Mouse (Mus musculus): ENCODE data around the gene Gm11639.

The Gm11639 gene

DNA sequence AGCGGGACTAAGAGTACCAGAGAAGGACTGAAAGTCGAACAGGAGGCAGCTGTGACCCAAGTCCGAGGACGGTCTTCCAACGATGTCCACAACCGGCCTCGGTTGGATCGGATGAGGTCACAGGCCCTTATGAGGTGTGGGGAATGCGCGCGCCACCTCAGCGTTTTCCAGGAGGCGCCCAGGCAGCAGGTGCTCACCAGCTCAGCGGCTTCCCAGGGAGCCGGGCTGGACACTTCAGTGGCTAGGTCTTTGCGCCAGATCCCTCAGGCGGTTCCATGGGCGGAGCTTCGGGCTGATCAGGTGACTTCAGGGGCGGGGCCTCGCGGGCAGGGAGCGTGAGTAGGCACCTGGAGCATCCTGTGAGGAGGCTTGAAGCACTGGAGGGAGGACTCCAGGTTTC, at the start of gene Gm11639:
TSS of gene Gm11639 (plus strand) at position 160 of the 400 bp plus-strand sequence.
- no peak for DNase-seq (ENCODE audit: low spot score)

DNA sequence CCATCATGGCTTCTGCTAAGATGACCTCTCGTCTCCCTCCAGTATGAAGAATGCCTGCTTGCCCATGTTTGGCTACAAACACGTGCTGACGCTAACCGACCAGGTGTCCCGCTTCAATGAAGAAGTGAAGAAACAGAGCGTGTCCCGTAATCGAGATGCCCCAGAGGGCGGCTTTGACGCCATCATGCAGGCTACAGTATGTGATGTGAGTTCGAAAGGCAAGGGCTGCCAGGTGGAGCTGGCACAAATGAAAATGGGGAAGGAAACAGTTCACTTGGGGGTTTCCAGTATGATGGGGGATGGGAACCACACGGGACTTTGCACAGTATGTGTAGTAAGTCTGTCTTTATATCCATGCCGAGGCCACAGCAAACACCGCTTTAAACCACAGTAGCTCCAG, 48.5 kb upstream of the Gm11639 start:
- no peak for DNase-seq (ENCODE audit: low spot score)

DNA sequence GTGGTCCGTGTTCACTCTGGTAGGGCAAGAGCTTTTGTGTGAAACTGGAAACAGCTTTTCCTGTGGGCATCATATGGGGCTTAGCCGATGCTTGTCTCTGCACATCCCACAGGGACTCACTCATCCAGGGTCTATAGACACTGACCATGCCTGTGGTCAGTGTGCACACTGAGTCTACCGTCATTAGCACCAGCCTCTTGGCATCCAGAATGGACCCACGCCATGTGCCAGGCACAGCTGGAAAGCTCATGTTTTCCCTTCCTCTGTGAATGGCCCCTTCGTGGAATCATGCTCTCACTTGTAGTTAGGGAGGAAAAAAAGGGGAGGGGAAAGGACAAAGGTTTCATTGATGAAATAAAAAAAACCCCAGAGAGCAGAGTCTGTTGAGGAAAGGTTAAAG, 47.5 kb upstream of the Gm11639 start:
- DNase-seq (ENCODE audit: low spot score), result no peak

DNA sequence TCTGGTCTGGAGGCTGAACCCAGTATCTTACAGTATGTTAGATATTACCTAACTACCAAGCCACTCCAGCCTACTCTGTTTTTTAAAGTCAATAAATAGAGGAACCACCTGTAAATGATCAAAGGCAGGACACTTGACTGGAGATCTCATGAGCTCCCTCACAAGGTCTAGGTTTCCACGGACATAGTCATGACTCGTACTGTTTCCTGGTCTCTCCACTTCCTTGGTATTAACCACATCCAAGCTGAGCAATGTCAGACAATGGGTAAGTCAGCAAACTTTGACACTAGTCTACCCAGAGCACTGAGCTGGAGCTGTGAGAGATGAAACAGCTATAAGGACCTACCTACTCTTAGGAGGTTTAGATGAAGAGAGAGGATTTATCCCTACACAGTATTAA, 46.6 kb upstream of the Gm11639 start:
- DNase-seq (ENCODE audit: low spot score), result no peak

DNA sequence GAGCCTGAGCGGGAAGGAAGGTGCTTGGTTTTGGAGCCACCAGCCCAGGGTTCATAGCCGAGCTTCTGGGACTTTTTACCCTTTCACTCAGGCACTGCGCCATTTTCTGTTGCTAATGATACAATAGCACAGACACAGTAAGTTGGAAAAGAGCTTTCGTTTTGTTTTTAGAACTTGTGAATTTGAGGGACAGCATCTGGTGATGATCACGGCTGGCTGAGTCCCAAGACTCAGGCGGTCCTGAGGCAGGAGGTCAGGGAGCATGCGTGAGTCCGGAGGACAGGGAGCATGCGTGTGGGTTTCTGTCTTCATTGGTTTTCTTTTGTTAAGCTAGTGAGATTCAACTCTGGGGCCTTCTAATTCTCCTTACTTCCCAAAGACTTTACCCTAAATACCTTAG, 45.9 kb upstream of the Gm11639 start:
- no peak for DNase-seq (ENCODE audit: low spot score)

DNA sequence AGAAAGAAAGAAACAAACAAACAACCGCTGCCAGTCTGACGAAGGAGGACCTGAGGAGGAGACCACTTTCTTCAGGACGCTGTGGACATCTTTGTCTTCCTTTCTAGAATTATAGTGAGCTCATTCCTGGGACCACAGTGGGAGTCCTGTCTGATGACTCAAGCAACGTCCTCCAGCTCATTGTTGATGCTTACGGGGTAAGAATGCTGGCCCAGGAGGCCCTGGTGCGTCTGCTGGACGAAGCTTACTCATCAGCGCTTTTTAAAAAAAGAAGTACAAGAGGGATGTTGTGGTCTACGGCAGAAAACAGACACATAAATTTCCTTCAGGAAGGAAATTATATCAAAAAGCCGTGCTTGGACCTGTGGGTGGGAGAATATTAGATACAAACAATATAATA, 44.6 kb upstream of the Gm11639 start:
- DNase-seq (ENCODE audit: low spot score), result no peak

DNA sequence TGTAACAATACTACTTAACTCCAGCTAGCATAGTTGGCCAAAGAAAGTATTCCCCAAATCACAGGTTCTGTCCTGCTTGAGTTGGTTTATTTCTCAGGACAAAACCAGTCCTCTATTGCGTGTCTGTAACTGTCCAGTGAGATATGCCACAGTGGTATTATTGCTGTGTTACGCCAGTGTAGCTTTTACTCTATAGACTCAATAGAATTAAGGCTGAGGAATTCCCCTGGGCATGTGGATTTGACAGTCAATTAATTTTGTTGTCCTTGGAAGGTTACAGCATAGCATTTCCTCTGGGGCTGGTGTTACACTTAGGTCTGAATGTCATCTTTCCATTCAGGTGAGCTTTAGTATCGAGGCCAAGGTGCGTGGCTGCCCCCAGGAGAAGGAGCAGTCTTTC, 42.3 kb upstream of the Gm11639 start:
- no peak for DNase-seq (ENCODE audit: low spot score)

DNA sequence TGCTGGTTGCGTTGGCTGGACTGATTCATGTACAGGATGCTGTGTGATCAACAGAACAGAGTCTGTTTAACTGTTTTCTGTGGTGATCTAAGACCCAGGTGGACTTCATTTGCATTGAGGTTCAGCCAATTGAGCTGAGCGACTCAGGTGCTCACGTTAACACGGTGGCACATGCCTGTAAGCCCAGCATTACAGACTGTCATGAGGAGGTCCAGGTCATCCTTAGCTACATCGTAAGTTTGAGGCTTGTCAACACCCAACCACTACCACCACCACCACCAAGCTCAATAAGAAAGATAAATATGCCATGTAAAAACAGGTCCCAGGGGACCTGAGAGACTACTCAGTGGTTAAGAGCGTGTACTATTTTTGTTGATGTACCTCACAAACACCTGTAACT, 40.1 kb upstream of the Gm11639 start:
- no peak for DNase-seq (ENCODE audit: low spot score)

DNA sequence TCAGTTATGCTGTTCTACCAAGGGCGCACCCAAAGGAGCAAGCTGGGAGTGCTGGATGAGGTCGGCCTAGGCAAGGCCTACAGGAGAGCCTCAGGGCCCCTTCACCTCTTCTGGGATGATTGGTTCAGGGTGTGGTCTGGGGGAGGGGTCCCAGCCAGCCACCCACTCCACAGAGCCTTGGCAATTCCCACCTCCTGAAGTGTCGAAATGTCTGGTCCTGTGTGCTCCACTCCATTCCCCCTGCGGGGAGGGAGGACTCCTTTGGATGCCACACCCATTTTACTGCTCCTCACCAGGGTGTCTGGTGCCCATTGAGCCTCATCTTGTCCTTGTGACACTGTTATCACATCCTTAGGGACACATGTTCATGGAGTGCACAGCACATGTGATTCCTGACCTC, 39.3 kb upstream of the Gm11639 start:
- DNase-seq (ENCODE audit: low spot score), result no peak

DNA sequence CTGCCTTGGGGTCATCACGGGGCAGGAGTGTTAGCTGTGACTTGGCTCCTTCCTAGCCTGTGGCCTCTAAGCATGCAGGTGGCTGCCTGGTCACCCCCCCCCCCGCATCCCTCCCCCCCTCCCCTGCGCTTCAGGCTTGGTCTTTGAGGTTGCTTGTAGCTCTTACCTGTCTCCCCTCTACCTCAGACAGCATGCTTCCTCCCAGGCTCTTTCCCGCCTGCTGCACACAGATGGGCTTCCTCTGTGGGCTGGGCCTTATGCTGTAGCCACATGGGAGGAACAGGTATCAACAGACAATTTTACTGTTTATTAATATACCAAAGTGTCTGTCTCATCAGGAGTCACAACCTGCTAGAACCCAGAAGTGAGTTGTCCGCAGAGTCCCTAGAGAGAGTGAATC, 38.9 kb upstream of the Gm11639 start:
- DNase-seq (ENCODE audit: low spot score), result no peak

DNA sequence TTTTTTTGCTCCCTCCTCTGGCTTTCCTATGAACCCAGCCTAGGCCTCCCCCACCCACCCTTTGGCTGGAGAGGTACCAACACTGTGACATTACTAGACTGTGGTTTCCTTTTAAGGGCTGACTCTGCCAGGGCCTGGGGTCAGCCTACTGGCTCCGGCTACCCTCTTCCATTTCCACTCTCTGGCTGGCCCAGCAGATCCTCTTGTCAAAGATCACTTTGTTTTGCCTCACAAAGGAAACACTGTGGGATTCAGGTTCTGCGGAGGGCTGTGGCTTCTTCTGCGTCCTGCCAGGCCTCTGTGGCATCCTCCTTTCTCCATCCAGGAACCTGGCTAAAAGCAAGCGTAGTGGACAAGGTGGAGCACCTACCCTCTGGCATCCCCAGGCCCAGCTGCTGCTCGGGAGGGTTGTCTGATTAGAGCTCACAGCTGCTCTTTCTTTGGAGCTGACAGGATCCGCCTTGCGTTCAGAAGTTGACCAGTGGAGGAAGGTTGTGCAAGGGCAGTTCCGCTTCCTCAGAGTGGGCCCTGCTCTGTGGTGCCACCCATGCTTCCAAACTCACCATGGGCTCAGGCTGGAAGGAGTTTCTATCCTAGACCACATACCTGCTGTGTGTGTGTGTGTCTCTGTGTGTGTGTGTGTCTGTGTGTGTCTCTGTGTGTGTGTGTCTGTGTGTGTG, 38.2 kb upstream of the Gm11639 start:
- no peak for DNase-seq (ENCODE audit: low spot score)

DNA sequence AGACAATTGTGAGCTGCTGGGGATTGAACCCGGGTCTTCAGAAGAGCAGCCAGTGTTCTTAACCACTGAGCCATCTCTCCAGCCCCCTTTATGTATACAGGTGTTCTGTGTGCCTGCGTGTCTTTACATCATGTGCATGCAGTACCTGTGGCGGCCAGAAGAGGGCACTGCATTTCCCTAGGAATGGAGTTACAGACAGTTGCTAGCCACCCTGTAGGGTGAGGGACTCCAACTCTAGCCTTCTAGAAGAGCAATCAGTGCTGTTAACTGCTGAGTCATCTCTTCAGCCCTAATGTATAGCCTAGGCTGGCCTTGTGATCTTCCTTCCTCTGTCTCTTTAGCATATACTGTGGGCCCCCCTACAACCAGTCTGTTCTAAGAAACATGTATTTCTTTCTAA, 36.9 kb upstream of the Gm11639 start:
- DNase-seq (ENCODE audit: low spot score), result no peak

DNA sequence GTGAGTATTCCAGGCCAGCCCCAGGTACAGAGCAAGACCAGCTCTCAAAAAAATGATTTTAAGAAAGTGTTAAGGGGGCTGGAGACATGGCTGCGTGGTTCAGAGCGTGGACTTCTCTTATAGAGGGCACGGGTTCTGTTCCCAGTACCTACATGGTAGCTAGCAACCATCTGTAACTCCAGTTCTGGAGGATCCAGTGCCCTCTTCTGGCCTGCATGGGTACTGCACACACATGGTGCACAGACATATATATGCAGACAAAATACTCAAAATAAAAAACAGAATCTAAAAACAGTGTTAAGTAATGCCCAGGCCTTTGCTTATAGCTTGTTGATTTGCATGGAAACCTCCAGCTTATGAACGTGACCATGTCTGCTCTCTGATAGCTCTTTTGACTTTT, 24.9 kb upstream of the Gm11639 start:
- no peak for DNase-seq (ENCODE audit: low spot score)

DNA sequence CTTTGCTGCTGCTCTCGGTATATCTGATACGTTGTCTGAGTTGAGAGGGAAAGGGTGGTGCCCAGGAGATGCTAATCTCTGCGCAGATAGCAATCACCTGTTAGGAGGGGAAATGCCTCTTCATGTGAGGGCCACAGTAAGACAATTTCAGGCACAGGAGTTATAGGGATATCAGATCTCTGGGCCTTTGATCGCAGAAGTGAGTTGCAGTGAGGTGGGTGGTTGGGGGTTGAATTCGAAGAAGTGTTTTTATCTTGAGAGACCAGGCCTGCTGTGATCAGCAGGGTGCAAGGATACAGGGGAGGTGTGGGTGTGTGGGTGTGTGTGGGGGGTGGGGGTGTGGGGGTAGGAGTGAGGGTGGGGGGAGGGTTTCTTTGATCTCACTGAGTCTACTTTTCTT, 24.4 kb upstream of the Gm11639 start:
- no peak for DNase-seq (ENCODE audit: low spot score)

DNA sequence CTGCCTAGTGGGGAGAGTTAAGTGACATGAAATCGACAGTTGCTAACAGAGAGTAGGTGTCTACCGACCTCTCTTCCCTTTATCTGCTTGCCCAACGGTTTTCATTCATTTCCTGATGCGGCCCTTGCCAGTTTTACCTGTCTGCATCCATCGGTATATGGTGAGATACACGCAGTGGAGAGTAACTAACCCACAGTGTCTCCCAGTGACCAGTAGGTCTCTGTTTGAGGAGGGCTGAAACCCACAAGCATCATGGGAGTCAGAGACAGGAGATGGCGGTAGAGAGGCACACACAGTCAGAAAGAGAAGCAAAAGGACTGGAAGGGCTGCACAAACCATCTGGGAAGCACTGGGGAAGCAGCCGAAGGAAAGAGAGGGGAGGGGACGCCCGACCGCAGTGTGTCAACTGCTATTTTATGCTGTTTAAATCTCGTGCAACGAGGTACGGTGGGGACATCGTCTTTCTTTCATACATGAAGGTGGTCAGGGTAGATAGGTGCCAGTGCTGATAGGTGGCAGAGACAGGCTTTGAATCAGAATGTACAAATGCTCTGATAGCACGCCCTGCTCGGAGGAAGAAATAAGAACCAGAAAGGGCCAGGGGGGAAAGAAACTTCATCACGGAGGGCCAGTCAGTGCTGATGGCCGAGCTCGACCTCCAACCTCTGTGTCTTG, 23.8 kb upstream of the Gm11639 start:
- no peak for DNase-seq (ENCODE audit: low spot score)

DNA sequence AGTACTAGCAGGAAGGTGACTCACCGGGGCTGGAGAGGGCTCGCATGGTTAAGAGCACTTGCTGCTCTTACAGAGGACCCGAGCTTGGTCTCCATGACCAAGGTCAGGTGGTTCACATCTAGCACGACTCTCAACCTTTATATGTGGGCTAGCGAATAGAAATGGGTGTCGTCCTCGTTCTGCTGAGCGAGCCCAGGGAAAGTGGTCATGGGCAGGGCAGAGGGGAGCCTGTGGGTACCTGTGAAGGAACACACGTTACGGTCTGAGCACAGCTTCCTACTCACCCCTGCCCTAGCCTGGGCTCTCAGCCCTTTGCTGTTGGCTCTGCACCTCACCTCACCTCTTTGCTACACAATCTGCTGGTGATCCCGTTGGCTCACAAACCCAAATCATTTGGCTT, 22.9 kb upstream of the Gm11639 start:
- no peak for DNase-seq (ENCODE audit: low spot score)

DNA sequence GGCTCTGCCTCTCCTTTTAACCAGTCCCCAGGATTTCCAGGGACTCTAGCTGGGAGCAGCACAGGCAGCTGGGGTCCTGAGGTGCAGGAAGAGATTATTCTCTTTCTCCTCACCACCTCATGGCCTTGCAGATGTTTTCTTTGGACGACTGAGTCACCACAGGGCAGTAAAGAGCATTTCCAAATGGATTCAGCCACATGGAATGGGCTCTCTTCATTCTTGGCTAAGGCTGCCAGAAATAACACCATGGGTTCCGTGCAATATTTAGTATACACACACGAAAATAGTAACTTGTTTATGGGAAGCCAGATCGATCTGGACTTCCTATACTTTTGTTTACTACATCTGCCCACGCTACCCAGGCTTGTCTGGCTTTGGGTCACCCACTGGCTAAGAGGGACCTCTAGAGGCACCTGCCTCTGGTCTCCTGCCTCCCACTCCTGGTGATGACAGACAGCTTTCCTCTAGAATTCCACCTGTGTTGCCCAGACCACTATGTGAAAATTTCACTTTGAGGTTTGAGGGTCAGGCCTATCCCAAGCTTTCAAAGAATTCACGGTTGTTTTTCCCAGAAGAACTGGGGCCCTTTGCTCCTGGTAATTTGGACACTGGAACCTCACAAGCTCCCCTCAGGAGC, 22.1 kb upstream of the Gm11639 start:
- no peak for DNase-seq (ENCODE audit: low spot score)

DNA sequence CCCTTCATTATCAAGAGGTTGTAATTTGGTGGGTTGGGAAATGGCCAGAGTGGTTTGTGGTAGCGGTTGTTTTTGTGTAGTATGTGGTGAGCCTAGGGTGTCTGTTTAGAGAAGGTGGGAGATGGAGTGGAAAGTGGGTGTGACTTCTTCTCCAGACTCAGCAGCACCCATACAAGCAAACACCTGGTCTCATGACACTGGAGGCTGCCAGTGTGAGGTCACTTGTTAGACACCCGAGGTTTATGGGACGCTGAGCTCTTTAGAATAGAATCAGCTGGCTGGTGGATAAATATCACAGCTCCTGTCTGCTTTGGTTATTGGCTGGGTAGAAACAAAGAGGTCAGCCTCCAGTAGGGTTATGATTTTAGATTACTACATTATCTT, 21.6 kb upstream of the Gm11639 start:
- no peak for DNase-seq (ENCODE audit: low spot score)

DNA sequence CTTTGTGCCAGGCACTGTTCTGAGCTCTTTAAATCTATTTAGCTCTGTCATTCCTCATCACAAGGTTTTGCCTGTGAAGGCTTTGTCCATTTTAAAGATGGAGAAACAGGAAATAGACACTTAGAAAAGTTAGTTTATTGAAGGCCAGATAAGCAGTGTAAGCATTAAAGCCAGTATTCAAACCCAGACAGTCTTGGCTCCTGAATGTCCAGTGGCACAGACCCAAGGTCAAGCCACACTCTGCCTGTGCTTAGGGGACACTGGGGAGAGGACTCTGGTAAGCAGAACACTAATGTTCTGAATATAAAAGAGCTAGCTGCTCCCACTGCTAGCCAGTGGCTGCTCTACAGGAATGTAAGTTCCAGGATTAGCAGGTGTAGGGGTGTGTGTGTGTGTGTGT, 21.1 kb upstream of the Gm11639 start:
- DNase-seq (ENCODE audit: low spot score), result no peak

DNA sequence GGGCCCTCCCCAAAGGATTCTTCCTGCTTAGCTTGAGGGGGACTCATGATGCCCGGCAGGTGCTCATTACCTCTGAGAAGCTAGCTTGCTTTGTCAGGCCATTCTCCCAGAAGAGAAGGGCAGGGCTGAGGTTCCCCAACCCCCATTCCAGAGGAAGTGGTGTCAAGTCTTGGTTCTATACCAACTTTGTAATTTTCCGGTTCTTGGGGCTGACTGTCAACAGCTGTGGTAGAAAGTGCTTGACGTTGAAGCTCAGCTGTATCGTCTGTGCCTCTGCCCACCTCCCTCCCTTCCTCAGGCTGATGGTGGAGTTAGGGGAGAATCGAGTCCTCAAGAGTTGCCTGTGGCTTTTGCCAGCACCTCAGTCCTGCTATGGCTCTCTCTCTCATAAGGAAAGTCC, 18.1 kb upstream of the Gm11639 start:
- DNase-seq (ENCODE audit: low spot score), result no peak

DNA sequence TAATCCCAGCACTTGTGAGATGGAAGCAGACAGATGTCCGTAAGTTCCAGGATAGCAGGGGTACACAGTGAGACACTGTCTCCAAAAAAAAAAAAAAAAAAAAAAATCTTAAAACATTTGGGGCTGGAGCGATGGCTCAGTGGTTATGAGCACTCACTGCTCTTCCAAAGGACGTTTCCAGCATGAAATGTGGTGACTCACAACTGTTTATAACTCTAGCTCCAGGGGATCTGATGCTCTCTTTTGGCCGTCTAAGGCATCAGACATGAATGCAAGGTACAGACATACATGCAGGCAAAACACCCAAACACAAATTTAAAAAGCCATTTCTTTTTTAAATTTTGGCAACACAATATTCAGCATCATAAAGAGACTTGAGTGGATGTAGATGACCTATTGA, 12.1 kb upstream of the Gm11639 start:
- DNase-seq (ENCODE audit: low spot score), result no peak

DNA sequence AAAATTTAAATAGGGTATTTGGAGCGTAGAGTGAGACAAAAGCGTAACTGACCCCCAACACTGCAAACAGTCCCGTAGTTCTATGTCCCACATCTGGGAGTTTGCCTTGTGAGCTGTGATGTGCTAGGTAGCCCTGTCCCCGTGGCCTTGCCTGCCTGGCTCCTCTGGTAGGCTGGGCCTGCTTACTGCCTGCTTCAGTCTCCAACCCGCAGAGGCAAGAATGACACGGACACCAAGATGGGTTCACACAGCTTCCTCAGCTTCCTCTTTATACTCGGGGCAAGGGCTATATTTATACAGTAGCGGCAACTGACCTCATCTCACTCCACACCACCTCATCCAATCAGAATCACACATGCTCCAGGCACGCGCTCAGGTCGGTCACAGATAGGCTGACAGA, 10.7 kb upstream of the Gm11639 start:
- DNase-seq (ENCODE audit: low spot score), result no peak

DNA sequence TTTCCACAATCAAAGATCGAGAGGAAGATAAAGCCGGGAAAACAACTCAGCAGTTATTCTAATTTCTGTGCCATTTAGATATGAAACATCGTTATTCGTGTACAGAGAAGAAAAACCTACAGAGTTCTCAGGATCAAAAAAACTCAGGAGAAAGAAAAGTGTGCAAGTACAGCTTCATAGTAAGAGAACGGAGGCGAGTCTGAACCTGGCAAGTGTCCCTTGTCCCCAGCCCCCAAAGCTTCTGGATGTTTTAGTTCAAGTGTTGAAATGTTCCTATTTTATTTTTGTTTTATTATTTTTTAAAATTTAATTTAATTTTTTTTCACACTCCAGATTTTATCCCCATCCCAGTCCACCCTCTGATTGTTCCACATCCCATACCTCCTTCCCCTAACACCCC, 7.7 kb downstream of the Gm11639 start:
- no peak for DNase-seq (ENCODE audit: low spot score)

DNA sequence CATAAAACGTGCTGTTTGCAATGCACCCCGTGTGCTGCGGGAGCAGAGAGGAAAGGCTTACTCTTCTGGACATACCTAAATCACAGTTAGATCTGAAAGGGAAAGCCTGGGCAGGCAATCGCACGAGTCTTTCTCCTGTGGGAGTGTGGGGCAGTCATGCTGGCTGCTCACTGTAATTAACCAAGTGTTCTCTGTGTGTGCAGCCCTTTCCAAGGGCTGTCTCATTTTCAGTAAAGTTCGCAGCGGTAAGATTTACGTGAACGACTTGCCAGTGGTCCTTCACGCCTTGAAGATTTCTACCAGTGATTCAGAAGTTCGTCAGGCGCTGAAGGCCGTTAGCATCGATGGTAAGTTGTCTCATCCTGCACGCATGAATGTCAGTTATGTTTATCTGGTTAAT, 18.6 kb downstream of the Gm11639 start:
- no peak for DNase-seq (ENCODE audit: low spot score)
